Mouse (Mus musculus) hindbrain, postnatal 0 days (tissue): Measurements from ENCODE around the gene Htra3. TPM values are rescaled to one million over a fixed set of nuclear protein-coding genes. Genes with fewer than 3 reads are reported as not detected.
A peak's percentile ranks its signal among the peaks of the same experiment; 100 is the strongest.

Source experiments
- ATAC-seq: fragments of 200-750 bp; cut with Nextera tagmentation; 2 replicates; pipeline ENCODE4 v1.8.0; 2017; ENCODE audit warnings: mild to moderate bottlenecking, moderate TSS enrichment, moderate library complexity
- DNase-seq: peaks from one replicate; pipeline ENCODE4 v3.0.0-alpha.2; 2015; ENCODE audit warnings: low spot score
- H3K27ac ChIP-seq: fragments of 300-500 bp; sonication (generic); 2 replicates; pipeline ENCODE4 v1.5.1; 2014; ENCODE audit warnings: mild to moderate bottlenecking
- H3K27me3 ChIP-seq: fragments of 300-500 bp; sonication (generic); 2 replicates; pipeline ENCODE4 v1.6.1; 2014; ENCODE audit warnings: low read length, mixed read lengths; ENCODE audit not compliant: insufficient read depth
- H3K36me3 ChIP-seq: fragments of 300-500 bp; sonication (generic); 2 replicates; pipeline ENCODE4 v1.6.1; 2014; ENCODE audit warnings: low read length, mixed read lengths; ENCODE audit not compliant: insufficient read depth
- H3K4me1 ChIP-seq: fragments of 300-500 bp; sonication (generic); 2 replicates; pipeline ENCODE4 v1.6.1; 2014; ENCODE audit warnings: antibody characterized with exemption, low read length, mixed read lengths; ENCODE audit not compliant: insufficient read depth
- H3K4me2 ChIP-seq: fragments of 300-500 bp; sonication (generic); 2 replicates; pipeline ENCODE4 v1.6.1; 2014; ENCODE audit warnings: low read depth, mild to moderate bottlenecking, low read length, moderate library complexity, mixed read lengths
- H3K4me3 ChIP-seq: fragments of 300-500 bp; sonication (generic); 2 replicates; pipeline ENCODE4 v1.5.1; 2014; ENCODE audit warnings: low read length
- H3K9ac ChIP-seq: fragments of 300-500 bp; sonication (generic); replicated peaks from 2 replicates; pipeline ENCODE4 v1.6.1; 2014; ENCODE audit warnings: mild to moderate bottlenecking, low read length, moderate library complexity, mixed read lengths
- H3K9me3 ChIP-seq: fragments of 300-500 bp; sonication (generic); 2 replicates; pipeline ENCODE4 v1.6.1; 2016; ENCODE audit warnings: low read length, mixed read lengths
- CTCF ChIP-seq: IDR thresholded peaks from 2 replicates; pipeline ENCODE4 v1.5.1; 2016; ENCODE audit warnings: antibody characterized with exemption, control low read depth, low read depth
- WGBS: fragments of 180-500 bp; shearing (Covaris S2); extraction: QIAGEN DNeasy Blood & Tissue Kit; methylation state at CpG from one replicate; pipeline ENCODE4 v1.1.7; 2014; 5-methylcytosine and 5-hydroxymethylcytosine counted together
- polyA plus RNA-seq: library from polyadenylated mRNA; unstranded; fragments of >200 nt; fragmentation: Nextera tagmentation; extraction: Ambion mirVana; gene quantifications from 2 replicates; pipeline ENCODE4 v1.2.1, GENCODE M21; 2015
- total RNA-seq: library from RNA; depleted of rRNA; stranded (reverse); fragments of >200 nt; gene quantifications from 2 replicates; pipeline ENCODE4 v1.2.3, GENCODE M21; 2014

Htra3 gene
- total and polyA plus RNA-seq, 2 experiments from 2014 or later = 19.6 to 36.5 TPM

GRCm38 (mm10) chr5:35702582-35703140 is 23.1 kb upstream of the Htra3 start:
- Histone ChIP-seq H3K27me3 (no peaks in the 10 kb centered on the region), H3K4me1 (no peaks in the 10 kb centered on the region), H3K9me3 (no peaks in the 10 kb centered on the region), H3K4me2 (no peak overlapping the region), H3K9ac (no peak overlapping the region), H3K4me3 (no peak overlapping the region), H3K36me3 (no peaks in the 10 kb centered on the region), H3K27ac (no peak overlapping the region)
- TF ChIP-seq CTCF = no peak
- ATAC-seq (no peak), DNase-seq (no peak)
- 62% methylated on average over 4 of the region's 4 CpGs for WGBS

- Histone ChIP-seq H3K27me3 (no peaks in the 10 kb centered on the region), H3K4me2 (no peak overlapping the region), H3K36me3 (no peaks in the 10 kb centered on the region), H3K9ac (no peak overlapping the region), H3K4me1 (no peaks in the 10 kb centered on the region), H3K27ac (no peak overlapping the region), H3K9me3 (no peaks in the 10 kb centered on the region), H3K4me3 (no peak overlapping the region)
- TF ChIP-seq CTCF = peak; percentile 81
- ATAC-seq (no peak), DNase-seq (peak; percentile 69)
- 54% methylated on average over 6 of the region's 6 CpGs for WGBS
Observed at GRCm38 (mm10) chr5:35701042-35701441, 21.5 kb upstream of the Htra3 start.

GRCm38 (mm10) chr5:35695815-35696214 is 16.2 kb upstream of the Htra3 start:
- 25% methylated on average over 5 of the region's 5 CpGs for WGBS
- DNase-seq = peak; percentile 60

GRCm38 (mm10) chr5:35693638-35694037 is 14.1 kb upstream of the Htra3 start:
- ATAC-seq = no peak
- H3K4me1 ChIP-seq = 0 out of 2 replicates have a peak, but pooled peaks cover 4% of the 10 kb centered on the region
- no peak overlapping the region for H3K4me3 ChIP-seq
- no peak for TF ChIP-seq CTCF
- H3K4me2 ChIP-seq = no peak overlapping the region
- no peaks in the 10 kb centered on the region for H3K36me3 ChIP-seq
- H3K27ac ChIP-seq = no peak overlapping the region
- WGBS = 80% methylated on average over 4 of the region's 4 CpGs
- H3K9me3 ChIP-seq = no peaks in the 10 kb centered on the region
- H3K27me3 ChIP-seq = no peaks in the 10 kb centered on the region
- DNase-seq = no peak
- H3K9ac ChIP-seq = no peak overlapping the region

More at GRCm38 (mm10) chr5:35695815-35696214, 16.2 kb upstream of the Htra3 start:
- Histone ChIP-seq H3K9ac (no peak overlapping the region), H3K9me3 (no peaks in the 10 kb centered on the region), H3K27me3 (no peaks in the 10 kb centered on the region), H3K27ac (no peak overlapping the region), H3K36me3 (no peaks in the 10 kb centered on the region), H3K4me2 (no peak overlapping the region), H3K4me1 (no peaks in the 10 kb centered on the region), H3K4me3 (no peak overlapping the region)
- peak; percentile 66 for TF ChIP-seq CTCF
- peak; percentile 49; the same call in 1 of the 2 replicates for ATAC-seq

- Histone ChIP-seq H3K9me3 (no peaks in the 10 kb centered on the region), H3K4me2 (no peak overlapping the region), H3K27me3 (no peaks in the 10 kb centered on the region), H3K36me3 (no peaks in the 10 kb centered on the region), H3K27ac (no peak overlapping the region), H3K4me1 (0 out of 2 replicates have a peak, but pooled peaks cover 4% of the 10 kb centered on the region), H3K9ac (no peak overlapping the region), H3K4me3 (no peak overlapping the region)
- no peak for TF ChIP-seq CTCF
- 52% methylated on average over 11 of the region's 11 CpGs for WGBS
- ATAC-seq = no peak
- DNase-seq = no peak
Observed at GRCm38 (mm10) chr5:35691246-35691645, 11.7 kb upstream of the Htra3 start.

- H3K4me3 ChIP-seq = no peak overlapping the region
- H3K4me2 ChIP-seq = no peak overlapping the region
- 0 out of 2 replicates have a peak, but pooled peaks cover 4% of the 10 kb centered on the region for H3K4me1 ChIP-seq
- WGBS = 68% methylated on average over 8 of the region's 8 CpGs
- H3K27ac ChIP-seq = no peak overlapping the region
- H3K9me3 ChIP-seq = no peaks in the 10 kb centered on the region
- no peak for TF ChIP-seq CTCF
- H3K9ac ChIP-seq = no peak overlapping the region
- H3K27me3 ChIP-seq = no peaks in the 10 kb centered on the region
- H3K36me3 ChIP-seq = no peaks in the 10 kb centered on the region
- DNase-seq (no peak), ATAC-seq (no peak)
Observed at GRCm38 (mm10) chr5:35690485-35691165, 11.0 kb upstream of the Htra3 start.

GRCm38 (mm10) chr5:35689374-35689773 is 9.8 kb upstream of the Htra3 start:
- Histone ChIP-seq H3K27ac (no peak overlapping the region), H3K4me3 (no peak overlapping the region), H3K9ac (no peak overlapping the region), H3K4me2 (no peak overlapping the region), H3K4me1 (0 out of 2 replicates have a peak, but pooled peaks cover 4% of the 10 kb centered on the region), H3K36me3 (no peaks in the 10 kb centered on the region), H3K27me3 (no peaks in the 10 kb centered on the region), H3K9me3 (no peaks in the 10 kb centered on the region)
- no peak for TF ChIP-seq CTCF
- DNase-seq (no peak), ATAC-seq (no peak)
